Mouse (Mus musculus): ENCODE results near the gene E2f3.

DNA sequence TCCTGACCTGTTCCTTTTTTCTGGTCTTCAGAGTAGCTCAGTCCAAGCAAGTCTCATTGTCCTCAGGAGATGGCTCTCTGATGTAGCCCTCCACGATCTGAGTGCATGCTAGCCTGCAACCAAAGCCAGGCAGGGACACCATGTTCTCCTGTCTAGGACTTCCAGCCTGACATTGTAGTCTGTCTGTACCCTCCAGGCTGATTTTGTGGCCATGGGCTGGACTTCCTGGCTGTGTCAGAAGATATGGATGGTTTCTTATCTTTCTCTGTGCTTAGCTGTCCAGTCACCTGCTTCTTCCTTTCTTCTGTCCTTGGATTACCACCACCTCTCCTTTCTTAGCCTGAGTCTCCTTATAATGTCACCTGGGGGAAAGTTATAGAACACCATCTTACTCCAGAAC is 83.2 kb downstream of the E2f3 start:
- no peak for TF ChIP-seq EP300 (IDR thresholded peaks at IDR 0.05; ENCODE audit: insufficient read depth, low read depth, low read length)
- no peak for TF ChIP-seq CTCF (IDR thresholded peaks at IDR 0.05)
